Mouse (Mus musculus): ENCODE measurements around the gene Brap. TPM values are rescaled to one million over a fixed set of nuclear protein-coding genes. Genes with fewer than 3 reads are reported as not detected.
A peak's percentile ranks its signal among the peaks of the same experiment; 100 is the strongest.
"Not testable (repeated sequence)": the region's sequence is repeated elsewhere in the genome, so short reads cannot be mapped to it uniquely, and the experiment has no call there.

Gene Brap
- total RNA-seq (2022), result 10 to 100 TPM; 32.5 to 36.5 (median 34.7) TPM

- peak; percentile 91 to 92 for DNase-seq (ENCODE audit: low spot score in 2 of 2)
Measured at GRCm38 (mm10) chr5:121660059-121660896, at the start of gene Brap, which contains the start of gene Acad10. TSS of gene Brap (plus strand) at chr5:121660563. TSS of gene Acad10 (minus strand) at chr5:121660514.

DNA sequence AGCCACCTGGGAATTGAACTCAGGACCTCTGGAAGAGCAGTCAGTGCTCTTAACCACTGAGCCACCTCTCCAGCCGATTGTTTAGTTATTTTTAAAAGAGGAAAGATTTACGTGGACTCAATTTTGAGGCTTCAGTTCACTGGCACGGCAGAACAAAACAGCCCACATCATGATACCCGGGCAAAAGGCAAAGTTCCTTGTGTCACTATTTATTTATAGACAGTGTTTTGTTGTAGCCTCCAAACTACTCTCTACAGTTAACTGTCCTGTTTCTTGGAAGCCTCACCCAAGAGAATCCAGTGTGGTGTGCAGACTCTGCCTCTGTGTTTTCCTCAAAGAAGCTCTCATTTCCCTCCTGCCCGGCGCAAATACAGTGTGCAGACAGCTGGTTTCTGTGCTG lies 48.3 kb upstream of the Brap start:
- no peak for DNase-seq (ENCODE audit: low spot score in 2 of 2)

- DNase-seq (ENCODE audit: low spot score in 2 of 2), result not testable (repeated sequence)
Measured at GRCm38 (mm10) chr5:121614921-121615320, 45.4 kb upstream of the Brap start.

DNA sequence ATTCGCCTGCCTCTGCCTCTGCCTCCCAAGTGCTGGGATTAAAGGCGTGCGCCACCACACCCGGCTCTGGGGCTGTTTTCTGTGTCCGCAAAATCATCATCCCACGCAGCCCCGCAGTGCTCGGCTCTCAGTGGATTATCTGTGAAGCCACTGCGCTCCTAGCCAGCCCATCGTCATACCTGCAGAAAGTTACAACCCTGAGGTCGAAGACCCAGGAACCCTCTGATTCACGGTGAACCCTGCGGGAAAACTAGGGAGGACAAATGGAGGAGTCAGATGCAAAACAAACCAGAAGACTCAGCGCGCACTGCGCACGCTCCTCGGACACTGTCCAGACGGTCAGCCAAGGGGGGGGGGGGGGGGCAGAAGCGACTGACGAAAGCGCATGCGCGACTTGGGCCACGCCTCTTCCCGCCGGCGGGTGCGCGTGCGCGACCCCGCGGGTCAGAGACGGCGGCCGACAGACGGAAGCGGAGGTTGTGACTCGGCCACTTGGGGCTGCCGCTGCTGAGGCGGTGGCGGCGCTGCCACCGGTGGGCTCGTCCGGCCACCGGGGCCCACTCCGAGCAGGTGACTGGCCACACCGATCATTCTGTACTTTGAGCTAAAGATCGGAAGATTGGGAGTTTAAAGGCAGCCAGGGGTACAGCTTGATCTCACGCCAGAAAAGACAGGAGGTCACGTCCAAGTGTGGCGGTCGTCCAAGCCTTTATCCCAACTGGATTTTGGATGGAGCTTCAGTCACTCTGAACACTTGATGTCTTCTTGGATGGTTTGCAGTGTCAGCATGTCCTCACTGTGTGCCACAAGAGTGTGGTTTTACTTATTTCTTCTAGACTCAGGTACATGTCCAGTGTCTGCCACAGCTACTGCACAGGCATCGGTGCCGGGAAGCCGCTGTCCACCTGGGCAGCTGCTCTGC lies 41.5 kb upstream of the Brap start, which contains the start of gene Acad12:
Gene Acad12 (minus strand): TSS at position 347 of the 922 bp plus-strand sequence.
- peak; percentile 58 to 76 for DNase-seq (ENCODE audit: low spot score in 2 of 2)

GRCm38 (mm10) chr5:121621102-121621501 lies 39.3 kb upstream of the Brap start:
- DNase-seq (ENCODE audit: low spot score in 2 of 2), result no peak

GRCm38 (mm10) chr5:121623241-121623640 lies 37.1 kb upstream of the Brap start:
- no peak for DNase-seq (ENCODE audit: low spot score in 2 of 2)

GRCm38 (mm10) chr5:121627871-121628270 lies 32.5 kb upstream of the Brap start:
- DNase-seq (ENCODE audit: low spot score in 2 of 2), result peak; percentile 40 to 47

DNA sequence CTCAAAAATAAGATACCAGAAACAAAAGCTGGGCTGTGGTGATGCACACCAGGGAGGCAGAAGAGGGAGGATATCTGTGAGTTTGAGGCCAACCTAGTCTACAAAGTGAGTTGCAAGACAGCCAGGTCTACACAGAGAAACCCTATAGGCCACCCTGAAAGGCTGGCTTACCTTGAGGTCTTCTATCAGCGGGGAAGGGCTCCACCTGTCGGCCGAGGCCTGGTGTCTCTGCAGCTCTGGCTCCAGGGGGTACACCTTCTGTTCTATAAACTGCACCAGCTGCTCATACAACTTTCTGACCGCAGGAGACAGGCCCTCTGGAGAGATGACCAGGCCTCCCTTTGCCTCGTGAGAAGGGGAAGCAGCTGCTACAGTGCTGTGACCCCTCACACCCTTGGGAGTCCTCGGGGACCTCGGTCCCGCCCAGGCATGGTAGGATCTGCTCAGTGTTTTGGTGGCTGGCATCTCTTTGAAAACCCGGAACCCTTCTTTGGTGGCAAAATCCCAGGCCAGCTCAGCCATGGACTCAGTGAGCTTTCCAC lies 29.2 kb upstream of the Brap start:
- not testable (repeated sequence) for DNase-seq (ENCODE audit: low spot score in 2 of 2)

GRCm38 (mm10) chr5:121632804-121633203 lies 27.6 kb upstream of the Brap start:
- DNase-seq (ENCODE audit: low spot score in 2 of 2), result no peak

- no peak for DNase-seq (ENCODE audit: low spot score in 2 of 2)
Measured at GRCm38 (mm10) chr5:121634668-121635067, 25.7 kb upstream of the Brap start.

- DNase-seq (ENCODE audit: low spot score in 2 of 2), result no peak
Measured at GRCm38 (mm10) chr5:121637296-121637695, 23.1 kb upstream of the Brap start.

- no peak for DNase-seq (ENCODE audit: low spot score in 2 of 2)
Measured at GRCm38 (mm10) chr5:121639601-121640000, 20.8 kb upstream of the Brap start.

GRCm38 (mm10) chr5:121649134-121649533 lies 11.2 kb upstream of the Brap start:
- no peak for DNase-seq (ENCODE audit: low spot score in 2 of 2)

DNA sequence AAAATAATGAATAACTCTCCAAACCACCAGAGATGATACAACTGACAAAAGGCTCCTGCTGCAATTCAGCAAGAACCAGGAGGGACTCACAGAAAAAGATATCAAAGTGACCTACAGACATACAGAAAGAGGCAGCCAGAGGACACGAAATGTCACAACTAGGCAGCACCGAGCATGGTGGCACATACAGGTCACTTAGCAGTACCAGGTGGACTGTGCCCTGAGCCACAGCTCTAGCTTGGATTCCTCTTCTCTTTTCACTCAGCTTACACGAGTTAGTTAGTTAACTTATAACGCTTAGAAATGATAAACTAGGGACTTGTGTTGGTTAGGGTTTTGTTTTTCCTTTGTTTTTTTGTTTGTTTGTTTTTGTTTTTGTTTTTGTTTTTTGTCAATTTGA lies 5.8 kb upstream of the Brap start:
- no peak for DNase-seq (ENCODE audit: low spot score in 2 of 2)

GRCm38 (mm10) chr5:121656866-121657265 lies 3.5 kb upstream of the Brap start:
- DNase-seq (ENCODE audit: low spot score in 2 of 2), result not testable (repeated sequence)

DNA sequence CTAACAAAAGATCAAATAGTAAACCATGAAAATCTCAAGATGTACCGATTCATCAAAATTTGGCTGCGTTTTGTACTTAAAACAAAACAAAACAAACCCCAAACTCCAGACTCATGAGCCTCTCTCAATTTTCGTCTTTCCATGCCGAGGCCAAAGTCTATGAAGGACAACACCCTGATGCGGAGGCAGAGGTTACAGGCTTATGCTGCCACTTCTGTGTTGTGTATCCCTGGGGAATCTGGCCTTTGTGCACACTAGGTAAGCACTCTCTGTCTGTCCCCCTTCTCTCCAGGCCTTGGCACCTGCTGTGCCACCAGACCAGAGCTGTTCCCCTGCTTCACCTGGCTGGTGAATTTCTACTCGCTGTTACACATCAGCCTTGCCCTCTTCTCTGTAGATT lies 2.7 kb upstream of the Brap start:
- DNase-seq (ENCODE audit: low spot score in 2 of 2), result not testable (repeated sequence)

GRCm38 (mm10) chr5:121660897-121661254 lies 513 bp downstream of the Brap start:
- DNase-seq (ENCODE audit: low spot score in 2 of 2), result peak in 1 of 2 experiments; percentile 5

DNA sequence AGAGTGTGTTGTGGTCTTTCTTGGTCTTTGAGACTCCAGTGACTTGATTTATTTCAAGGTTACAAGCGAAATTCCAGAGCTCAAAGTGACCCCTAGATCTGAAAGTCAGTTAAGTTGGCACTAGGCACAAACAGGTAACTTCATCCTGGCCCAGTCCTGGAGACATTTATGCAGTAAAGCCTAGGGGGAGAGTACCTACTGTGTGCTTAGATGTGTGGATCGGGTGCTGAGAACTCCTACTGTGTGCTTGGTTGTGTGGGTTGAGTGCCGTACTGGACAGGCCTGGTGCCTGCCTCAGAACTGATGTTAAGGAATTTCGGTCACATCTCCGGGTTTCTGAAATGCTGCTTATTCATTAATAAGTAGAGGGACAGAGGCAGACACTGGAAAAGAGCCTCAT lies 1.1 kb downstream of the Brap start:
- no peak for DNase-seq (ENCODE audit: low spot score in 2 of 2)

DNA sequence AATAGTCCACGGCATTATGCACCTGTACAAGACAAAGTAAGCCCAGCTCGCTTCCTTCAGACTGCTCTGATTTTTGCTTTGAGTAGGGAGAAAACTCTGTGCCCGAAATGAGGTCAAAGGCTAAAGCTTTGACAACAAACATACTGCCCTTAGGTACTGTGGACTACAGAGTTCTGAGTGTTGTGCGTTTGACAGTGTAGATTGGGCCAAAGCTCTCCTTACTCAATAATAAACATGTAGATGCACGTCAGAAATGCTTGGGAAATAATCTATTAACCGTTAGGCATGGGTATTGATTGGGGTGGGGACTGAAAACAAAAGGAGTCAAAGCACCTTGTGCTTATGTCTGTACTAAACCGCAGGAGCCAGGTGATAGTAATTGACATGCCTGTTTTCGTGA lies 3.1 kb downstream of the Brap start:
- DNase-seq (ENCODE audit: low spot score in 2 of 2), result no peak

DNA sequence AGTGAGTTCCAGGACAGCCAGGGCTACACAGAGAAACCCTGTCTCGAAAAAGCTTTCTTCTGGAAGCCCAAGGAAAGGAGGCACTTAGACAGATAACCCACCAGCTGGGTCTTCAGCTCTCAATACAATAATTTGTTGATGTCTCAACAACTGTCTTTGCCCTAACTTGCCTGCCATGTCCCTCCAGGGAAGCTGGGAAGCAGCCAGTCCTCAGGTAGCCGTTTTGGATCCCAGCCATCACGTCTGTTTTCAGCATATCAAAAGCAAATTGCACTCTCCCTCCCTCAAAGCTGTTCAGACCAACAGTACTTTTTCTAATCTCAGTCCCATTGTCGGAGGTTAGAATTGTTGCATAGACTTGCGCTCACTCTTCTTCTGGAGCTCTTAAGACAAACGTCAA lies 3.7 kb downstream of the Brap start:
- no peak for DNase-seq (ENCODE audit: low spot score in 2 of 2)

DNA sequence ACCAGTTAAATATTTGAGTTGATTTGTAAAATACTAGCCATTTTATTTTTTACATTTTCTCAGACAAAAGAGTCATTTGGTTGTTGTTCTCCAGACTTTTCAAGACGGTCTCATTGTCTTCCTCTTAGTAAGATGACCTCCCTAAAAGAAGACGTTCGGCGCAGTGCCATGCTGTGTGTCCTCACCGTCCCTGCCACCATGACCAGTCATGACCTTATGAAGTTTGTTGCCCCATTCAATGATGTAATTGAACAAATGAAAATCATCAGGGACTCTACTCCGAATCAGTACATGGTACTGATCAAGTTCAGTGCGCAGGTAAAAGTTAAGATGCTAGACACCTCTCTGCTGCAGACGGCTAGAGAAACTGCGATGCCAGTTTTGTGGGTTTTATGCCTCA lies 4.6 kb downstream of the Brap start:
- no peak for DNase-seq (ENCODE audit: low spot score in 2 of 2)

DNA sequence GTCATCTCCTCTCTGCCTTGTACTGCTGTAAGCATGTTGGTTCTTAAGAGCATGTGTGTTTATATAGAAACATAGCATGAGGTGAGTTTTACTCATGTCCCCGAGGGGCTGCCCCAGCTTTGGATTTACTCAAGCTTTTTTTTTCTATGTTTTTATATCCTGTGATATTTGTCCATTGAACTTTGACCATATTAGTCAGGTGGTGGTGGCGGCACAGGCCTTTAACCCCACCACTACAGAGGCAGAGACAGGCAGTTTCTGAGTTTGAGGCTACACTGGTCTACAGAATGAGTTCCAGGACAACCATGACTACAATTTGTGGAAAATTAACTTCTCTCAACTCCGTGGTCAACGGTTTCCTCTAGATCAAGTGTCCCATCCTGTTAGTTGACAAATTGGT lies 6.7 kb downstream of the Brap start:
- no peak for DNase-seq (ENCODE audit: low spot score in 2 of 2)

Data from gastrocnemius, adult 8-10 months (tissue).